Mouse (Mus musculus): ENCODE measurements around the gene Trio.
"Not testable (repeated sequence)": the region's sequence is repeated elsewhere in the genome, so short reads cannot be mapped to it uniquely, and the experiment has no call there.

The Trio gene

DNA sequence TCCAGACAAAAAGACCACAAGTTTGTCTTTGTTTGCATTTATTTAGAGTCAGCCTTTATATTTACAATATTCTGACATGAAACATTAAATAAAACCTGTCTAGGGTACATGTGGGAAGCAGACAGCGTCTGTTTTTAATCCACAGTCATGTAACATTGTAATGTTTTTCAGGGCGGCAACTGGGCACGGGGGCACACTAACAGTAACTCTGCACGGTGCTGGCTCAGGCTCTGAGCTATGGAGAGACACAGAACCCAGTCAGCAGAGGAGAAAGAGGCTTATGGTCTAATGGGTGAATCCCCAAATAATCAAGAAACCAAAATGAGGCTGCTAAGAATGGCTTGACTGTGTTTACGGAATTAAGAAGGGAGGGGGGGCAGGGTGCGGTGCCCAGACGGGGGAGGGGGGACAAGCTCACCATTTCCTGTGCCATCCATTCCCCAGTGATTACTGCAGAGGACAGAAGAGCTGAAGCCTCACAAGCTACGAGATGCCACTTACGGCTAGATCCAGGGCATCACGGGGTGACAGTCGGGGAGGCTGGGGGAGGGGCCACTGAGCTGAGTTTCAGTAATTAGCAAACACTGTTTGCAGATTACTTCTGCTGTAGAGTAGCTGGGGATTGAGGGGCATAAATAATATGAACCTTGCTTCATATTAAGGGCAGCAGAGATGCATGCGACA, 255.0 kb downstream of the Trio start:
- no peak for DNase-seq (ENCODE audit: low spot score)

DNA sequence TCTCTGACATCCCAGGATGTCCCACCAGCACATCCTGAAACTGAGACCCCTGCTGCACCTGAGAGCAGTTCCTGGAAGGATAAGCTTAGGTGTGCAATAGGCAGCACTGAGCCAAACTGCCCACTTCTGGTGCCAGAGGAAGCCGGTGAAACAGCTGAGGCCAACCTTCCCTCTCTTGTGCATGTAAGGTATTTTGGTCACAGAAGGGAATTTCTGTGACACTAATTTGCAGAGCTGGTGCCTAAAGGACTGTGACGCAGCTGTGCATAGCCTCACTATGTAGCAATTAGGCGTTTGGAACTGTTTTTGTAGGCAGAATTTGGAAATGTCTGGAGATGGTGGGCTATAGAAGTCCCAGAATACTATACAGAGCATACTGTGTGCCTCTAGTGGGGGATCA, 264.2 kb downstream of the Trio start:
- DNase-seq (ENCODE audit: low spot score): no peak

DNA sequence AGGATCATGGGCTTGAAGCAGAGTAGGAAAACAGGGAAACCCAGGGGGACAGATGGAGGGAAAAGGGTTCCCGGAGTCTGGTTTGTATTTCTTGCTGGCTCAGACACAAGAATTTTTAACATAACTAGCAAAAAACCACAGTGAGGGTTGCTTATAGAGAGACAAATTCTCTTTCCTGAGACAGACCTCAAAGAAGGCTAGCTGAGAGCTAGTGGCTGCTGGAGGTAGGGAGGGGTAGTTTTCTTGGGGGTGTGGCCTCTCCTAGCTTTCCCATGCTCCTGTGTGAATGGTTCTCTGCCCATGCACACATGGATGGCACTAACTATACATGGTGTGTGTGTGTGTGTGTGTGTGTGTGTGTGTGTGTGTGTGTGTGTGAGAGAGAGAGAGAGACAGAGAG, 265.0 kb downstream of the Trio start:
- DNase-seq (ENCODE audit: low spot score): no peak

DNA sequence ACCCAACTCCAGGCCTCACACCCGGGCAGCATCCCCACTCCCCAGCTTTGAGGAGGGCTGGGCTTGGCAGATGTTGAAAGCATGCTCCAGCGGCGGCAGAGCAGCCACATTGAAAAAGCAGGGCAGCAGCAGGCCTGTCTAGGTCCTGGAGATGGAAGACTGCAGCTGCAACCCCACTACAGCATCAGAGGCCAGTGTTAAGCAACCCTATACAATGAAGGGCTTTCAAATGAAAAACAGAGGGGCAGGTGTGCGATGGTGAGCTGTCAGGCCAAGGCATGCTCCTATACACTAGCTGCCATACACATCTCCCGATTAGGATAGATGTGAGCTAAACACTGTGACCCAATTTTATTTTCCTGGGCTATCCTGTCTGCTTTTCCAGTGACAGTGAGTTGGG, 265.8 kb downstream of the Trio start:
- no peak for DNase-seq (ENCODE audit: low spot score)

DNA sequence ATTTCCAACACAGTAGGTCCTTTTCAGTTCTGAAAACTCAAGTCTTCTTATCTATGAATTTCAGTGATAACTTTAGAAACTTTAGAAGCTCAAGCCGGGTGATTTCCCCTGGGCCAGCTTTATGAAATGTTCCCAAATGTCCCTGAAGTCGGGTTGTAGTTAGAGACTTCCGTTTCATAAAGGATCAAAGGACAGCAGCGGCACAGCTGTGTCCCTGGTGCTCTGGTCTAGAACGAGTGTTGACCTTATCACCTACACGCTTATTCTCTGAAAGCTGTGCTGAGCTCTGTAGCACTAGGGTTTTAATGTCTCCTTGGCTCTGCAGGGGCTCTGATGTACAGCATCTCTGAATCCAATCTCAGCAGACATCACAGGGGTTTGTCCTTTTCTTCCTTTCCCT, 267.0 kb downstream of the Trio start:
- DNase-seq (ENCODE audit: low spot score): no peak

DNA sequence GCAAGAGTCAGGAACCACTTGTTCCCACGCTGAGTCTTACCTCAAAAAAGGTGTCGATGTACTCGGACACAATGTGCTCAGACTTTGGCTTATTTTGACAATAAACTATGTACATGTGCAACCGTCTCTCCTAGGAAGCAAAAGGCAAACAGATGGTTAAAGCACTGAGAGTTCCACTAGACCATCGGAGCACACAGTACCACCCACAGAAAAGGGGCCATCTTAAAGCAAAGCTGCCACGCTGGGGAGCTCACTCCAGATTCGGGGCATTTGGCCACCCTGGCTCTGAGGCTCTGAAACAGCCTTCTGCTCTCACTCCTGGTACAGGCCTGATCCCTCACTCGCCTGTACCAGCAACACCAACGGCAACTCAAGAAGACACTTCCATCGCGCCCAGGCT, 269.2 kb downstream of the Trio start:
- DNase-seq (ENCODE audit: low spot score): peak; percentile 39

DNA sequence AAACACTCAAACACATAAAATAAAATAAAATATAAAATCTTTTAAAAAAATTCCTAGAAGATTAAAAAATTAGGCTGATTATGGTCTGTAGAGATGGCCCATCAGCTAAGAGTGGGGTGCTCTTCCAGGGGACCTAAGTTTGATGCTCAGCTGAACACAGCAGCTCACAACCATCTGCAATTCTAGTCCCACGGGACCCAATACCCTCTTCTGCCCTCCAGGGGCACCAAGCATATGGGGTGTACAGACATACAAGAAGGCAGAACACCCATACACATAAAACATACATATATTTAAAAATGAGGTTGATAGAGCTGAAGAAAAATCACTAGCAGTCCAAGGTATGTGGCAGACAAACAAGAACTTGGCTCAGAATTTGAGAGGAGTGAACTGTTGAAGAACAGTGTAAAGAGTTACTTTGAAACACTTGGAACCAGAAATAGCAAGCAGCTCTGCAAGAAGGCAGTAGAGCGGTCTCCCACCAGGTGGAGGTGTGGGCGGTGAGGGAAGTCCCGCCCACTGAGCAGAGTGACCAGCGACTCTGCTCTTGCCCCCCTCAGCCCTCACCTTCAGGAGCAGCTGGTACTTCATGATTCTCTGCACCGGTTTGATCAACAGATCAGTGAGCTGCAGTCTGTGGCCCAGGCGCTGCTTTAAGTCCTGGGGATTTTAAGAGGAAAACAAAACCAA, 270.9 kb downstream of the Trio start:
- no peak for DNase-seq (ENCODE audit: low spot score)

DNA sequence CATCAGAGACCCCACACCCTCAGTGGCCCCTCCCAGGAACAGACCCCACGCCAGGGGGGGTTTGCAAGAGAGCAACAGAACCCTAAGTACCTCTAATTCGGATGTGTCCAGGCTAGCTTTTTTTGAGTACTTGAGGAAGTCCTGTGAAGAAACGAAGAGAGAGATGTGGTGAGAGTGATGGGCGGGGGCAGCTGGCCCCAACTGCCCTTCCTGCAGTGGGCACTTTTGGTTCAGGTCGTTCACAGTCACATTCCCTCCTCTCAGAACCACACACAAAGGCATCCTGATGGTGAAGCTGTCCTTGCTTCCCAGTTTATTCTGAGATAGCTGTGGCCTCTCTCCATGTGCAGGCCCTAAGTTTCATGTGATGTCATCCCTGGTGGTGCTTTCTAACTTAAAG, 271.7 kb downstream of the Trio start:
- DNase-seq (ENCODE audit: low spot score): no peak

DNA sequence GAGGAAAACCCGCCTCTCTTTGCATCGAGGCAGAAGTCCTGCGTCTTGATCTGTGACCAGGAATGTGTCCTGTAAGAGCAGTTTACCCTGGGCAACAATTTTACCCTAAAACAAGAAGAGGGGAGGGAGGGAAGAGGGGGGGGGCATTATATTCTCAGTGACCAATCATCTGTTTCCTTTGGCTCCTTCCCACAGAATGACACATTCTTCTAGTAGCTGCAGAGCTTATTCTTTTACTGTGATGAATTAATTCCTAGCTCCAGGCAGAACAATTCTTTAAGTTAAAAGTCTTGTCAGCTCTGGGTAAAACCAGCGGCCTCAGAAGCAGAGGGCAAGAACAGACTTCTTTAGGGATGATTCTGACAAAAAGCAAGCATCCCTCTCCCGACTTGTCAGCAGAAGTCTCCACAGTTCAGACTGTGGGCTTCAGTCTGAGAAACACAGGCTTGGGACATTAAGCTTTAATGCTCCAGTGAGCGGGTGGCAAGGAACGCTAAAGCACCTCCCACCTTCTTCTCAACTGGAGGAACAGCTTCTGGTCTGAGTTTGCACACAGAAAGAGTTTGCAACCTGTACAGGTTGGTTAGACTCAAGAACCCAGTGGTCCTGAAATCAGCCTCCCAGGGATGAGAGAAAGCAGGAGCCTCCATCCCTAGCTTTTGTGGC, 272.8 kb downstream of the Trio start:
- no peak for DNase-seq (ENCODE audit: low spot score)

DNA sequence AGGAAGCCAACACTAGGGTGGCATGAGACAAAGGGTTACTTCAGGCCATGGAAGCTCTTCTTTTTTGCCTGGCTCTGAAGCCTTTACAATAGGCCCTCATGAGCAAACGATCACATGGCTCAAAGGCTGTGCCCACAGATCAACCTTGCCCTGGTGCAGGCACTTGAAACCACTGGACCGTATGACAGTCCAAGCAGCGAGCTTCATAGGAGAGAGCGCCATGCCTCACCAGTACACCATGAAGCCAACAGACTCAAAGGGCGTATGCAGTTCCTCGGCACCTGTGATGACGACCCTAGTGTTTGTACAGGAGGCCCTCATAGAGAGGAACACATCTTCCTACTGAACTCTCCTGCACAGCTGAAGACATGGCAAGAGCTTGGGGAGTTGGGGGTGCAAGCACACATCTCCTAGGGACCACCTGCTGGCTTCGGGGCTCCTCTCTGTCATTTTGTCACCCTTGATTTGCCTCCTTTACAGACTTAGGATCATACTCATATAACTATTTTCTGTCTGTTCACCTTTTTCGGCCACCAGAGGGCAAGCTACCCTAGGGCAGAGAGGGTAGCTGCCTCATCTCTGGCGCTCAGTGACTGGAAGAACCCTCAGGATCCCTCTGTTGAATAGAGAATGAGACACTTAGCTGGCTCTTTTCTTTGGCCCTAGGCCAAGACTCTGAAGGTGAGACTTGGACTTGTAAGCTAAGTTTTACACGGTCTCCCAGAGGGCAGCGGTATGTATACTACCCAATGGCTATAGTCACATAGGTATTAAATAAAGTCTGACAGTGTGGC, 273.8 kb downstream of the Trio start:
- DNase-seq (ENCODE audit: low spot score): no peak

DNA sequence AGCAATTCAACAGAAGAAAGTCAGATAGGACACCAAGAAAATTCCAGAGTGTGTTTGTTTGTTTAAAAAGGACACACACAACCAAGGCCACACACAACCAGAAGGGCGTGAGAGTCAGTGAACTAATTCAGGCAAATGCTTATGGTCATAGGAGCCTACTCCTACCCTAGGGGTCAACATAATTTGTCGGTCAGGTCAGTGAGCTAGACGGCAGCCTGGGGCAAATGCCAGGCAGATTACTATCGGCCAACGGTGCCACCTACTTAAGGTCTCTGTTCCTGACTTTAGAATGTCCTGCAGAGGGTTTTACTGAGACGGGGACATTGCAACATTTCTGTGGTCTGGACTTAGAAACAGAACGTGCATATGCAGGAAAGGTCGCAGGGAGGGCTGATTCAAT, 276.9 kb downstream of the Trio start:
- no peak for DNase-seq (ENCODE audit: low spot score)

DNA sequence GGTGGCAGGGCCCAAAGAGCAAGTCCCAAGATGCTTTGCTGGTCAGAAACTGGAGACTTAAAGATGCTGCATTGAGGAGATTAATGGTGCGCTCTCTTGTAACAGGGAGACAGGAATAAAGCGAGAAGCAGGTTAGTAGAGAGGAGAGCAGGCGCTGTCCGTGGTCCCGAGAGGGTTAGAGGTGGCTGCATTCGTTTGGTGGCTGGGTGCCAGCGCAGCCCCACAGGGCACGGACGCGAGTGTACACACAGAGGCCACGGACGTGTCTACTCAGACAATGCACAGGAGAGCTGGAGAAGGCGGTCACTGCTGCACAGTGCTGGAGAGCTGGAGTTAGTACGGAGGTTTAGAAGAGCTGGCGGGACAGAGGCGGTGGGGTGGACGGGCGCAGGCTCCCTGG, 278.1 kb downstream of the Trio start:
- DNase-seq (ENCODE audit: low spot score): no peak

DNA sequence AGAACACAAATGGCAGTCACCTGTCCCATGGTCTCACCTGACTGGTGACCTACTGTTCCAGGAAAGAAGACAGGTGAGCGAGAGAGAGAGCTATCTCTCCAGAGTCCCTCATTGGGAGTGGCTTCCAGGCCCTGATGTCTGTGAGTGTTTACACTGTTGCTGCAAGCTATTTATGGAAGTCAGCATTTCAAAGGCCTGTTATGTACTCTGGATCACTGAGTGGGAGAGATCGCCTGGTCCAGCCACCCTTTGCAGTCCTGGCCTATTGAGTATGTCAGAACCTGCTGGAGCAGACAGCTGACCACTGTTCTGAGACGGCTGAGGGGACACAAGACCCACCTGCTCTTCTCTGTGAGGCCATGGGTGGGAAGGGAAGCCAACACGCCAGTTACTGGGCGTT, 280.7 kb downstream of the Trio start:
- DNase-seq (ENCODE audit: low spot score): no peak

DNA sequence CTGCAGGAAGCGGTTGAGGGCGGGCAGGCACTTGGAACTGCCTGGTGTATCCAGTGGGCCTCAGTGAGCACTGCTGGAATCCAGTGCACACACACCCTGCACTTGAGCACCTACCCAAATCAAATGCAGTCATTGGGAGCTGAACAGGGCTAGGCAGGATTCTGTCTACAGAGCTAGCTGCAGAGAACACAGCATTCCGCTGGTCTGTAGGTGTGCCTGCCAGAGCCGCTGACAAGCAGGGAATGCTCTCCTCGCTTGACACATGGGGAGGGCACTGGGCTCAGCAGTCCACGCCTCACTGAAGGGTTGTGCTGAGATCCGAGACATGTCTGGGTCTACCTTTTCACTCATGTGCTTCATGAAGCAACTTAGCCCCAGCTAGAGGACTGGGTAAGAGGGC, 285.6 kb downstream of the Trio start:
- DNase-seq (ENCODE audit: low spot score): no peak

DNA sequence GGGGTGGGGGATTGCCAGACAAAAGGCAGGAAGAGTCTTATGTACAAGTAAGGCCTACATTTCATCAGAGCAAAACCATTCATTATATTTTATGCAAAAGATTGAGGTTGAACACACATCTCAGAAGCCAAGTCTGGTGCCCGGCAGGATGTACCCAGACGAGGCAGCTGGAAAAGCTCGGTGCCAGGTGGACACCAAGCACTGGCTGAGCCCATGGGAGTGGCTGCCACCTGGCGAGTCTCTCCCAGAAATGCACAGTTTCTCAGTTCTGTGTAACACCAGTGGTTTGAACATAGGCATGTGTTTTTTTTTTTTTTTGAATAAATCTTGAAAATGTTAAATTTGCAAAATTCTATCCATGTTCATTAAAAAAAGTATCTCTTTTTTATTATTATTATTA, 293.8 kb downstream of the Trio start:
- no peak for DNase-seq (ENCODE audit: low spot score)

DNA sequence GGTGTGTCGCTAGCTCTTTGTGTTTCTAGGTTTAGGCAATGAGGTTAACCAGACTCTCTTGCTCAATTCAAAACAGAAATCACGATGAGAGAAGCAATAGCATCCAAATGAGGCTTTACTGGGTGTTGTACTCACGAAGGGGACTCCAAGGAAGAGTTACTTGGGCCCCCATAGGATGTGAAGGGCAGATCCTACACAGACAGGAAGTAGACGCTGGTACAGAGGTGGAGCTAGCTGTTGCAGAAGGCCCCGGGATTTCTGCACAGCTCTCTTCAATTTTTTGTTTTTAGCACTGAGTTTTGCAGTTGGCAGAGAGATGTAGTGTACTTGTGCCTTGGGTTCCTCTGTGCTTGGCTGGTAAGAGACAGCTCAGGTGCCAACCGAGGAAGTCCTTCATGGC, 299.4 kb downstream of the Trio start:
- DNase-seq (ENCODE audit: low spot score): no peak

DNA sequence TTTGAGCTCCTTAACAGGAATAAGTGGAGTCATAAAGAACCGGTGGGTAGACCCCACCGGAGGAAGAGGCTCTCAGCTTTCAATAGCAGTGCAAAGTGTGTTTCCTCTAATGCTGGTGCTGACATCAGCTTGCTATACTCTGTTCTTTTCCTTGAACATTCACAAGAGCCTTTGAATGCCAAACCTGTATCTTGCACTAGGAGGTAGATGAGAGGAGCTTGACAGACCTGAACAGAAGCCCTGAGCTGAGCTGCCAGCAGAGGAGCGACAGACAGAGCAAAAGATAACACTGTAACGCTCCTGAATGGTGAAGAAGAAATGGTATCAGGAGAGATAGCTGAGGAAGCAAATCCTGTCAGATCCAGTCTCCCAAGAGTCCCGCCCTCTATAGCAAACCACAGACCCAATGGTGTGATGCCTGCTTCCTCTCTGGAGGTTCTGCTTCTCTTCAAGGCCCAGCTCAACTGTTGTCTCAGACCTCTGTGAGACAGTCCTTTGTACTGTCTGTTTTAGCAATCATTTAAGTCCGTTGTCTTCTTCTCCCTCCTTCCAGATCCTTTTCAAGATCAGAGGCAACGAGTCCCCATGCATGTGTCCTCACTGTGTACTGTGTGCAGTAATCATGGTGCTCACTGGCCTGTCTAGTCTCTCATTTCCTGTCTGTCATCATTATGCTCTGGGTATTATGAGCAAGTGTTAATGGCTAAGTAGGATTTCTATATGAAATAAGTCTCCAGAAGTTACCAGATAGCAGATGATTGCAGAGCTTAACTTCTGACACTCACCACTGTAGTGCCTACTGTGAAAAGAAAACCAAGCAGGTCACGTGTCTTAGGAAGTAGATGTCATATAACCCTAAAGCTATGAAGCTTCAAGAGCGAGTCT, 300.6 kb downstream of the Trio start:
- no peak for DNase-seq (ENCODE audit: low spot score)

DNA sequence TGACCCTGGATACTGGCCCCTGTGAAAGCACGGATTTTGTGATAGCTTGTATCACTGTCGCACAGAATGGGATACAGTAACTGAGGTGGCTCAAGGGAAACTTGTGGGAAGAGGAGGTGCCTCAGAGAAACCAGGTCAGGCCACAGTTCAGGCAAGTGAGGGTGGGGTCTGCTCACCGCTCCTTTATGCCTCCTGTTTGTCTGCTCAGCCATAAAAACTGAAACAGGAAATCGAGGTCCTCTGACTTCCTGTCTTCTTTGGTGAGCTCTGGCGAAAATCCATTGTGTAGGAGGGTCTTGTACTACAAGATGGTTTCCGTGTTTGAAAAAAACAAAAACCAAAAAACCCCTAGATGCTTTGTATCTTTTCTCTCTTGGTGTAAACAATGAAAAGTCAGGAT, 301.4 kb downstream of the Trio start:
- DNase-seq (ENCODE audit: low spot score): no peak

DNA sequence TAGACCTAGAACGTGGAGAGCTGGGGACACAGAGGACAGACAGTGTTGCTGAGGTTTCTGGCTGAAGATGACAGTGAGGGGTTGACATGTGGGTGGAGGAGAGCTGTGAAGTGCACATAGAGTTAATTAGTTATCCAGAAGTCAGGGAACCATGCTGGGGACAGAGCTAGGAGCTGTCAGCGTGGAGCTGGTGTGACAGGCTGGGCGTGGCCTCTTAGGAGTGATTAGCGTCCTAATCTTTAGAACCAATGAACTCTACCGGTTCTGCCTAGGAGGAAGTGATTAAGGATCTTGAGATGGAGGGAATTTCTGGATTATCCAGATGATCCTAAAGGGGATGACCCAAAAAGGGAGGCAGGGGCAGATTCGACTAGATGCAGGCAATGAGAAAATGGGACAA, 301.9 kb downstream of the Trio start:
- no peak for DNase-seq (ENCODE audit: low spot score)

DNA sequence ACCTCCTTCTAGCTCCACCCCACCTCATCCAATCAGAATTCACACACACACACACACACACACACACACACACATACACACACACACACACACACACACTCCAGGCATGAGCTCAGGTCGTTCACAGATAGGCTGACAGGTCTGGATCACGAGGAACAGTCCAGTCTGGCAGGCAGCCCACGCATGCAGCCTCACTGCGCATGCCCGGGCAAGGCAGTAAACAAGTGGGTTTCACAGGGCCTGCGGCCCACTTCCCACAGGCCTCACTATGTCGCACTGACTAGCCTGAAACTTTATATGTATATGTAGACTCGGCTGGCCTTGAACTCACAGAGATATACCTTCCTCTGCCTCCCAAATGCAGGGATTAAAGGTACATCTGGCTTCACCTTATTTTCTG, 305.4 kb downstream of the Trio start:
- DNase-seq (ENCODE audit: low spot score): not testable (repeated sequence)

DNA sequence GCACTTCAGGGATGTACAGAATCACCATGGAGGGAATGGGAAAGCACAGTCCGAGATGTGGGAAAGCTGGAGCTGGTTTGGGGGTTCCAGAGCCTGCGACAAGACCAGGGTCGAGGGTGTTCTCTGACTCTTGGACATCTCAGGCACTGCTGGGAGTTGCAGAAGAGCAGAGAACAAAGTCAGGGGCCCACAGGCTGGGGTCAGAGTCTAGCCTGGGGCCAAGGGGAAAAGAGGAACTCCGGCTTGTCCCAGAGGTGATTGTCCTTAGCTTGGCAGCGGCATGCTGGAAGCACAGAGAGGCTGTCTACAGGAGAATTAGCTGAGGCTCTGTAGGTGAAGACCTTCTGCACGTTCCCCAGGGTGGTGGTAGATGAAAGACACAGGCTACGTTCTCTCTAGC, 307.0 kb downstream of the Trio start:
- DNase-seq (ENCODE audit: low spot score): no peak

DNA sequence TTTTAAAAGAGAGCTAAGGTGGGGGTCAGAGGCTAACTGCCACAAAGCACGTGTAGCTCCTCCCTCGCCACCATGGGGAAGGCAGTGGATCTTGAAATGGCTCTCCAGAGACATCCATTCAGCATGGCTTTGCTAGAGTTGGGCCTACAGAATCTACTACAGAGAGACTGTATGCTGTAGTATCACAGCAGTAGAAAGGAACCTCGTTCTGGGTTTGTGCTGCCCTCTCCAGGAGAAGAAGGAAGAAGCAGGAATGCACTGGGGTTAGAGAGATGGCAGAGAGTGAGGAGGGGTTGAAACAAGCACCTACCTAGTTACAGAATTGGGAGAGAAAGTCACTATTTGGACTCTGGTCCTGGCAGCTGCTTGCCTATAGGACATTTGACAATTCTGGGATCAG, 310.3 kb downstream of the Trio start:
- no peak for DNase-seq (ENCODE audit: low spot score)
